Mouse (Mus musculus) midbrain, embryonic 12.5 days (tissue): Measurements from ENCODE around the gene Olfr1317. TPM values are rescaled to one million over a fixed set of nuclear protein-coding genes. Genes with fewer than 3 reads are reported as not detected.

ENCODE experiments used
- ATAC-seq: fragments of 200-750 bp; cut with Nextera tagmentation; 2 replicates; pipeline ENCODE4 v1.8.0; 2017; ENCODE audit warnings: low read depth, moderate TSS enrichment, moderate library complexity; ENCODE audit not compliant: low FRiP score
- H3K27ac ChIP-seq: fragments of 300-500 bp; sonication (generic); replicated peaks from 2 replicates; pipeline ENCODE4 v1.5.1; 2016; ENCODE audit warnings: mild to moderate bottlenecking
- H3K27me3 ChIP-seq: fragments of 300-500 bp; sonication (generic); 2 replicates; pipeline ENCODE4 v1.6.1; 2016; ENCODE audit warnings: mild to moderate bottlenecking
- H3K36me3 ChIP-seq: fragments of 300-500 bp; sonication (generic); 2 replicates; pipeline ENCODE4 v1.6.1; 2016
- H3K4me1 ChIP-seq: fragments of 300-500 bp; sonication (generic); 2 replicates; pipeline ENCODE4 v1.6.1; 2016
- H3K4me2 ChIP-seq: fragments of 300-500 bp; sonication (generic); replicated peaks from 2 replicates; pipeline ENCODE4 v1.6.1; 2016; ENCODE audit warnings: mild to moderate bottlenecking, moderate library complexity
- H3K4me3 ChIP-seq: fragments of 300-500 bp; sonication (generic); 2 replicates; pipeline ENCODE4 v1.5.1; 2016; ENCODE audit warnings: mild to moderate bottlenecking
- H3K9ac ChIP-seq: fragments of 300-500 bp; sonication (generic); replicated peaks from 2 replicates; pipeline ENCODE4 v1.6.1; 2016; ENCODE audit warnings: mild to moderate bottlenecking, moderate library complexity
- H3K9me3 ChIP-seq: fragments of 300-500 bp; sonication (generic); 2 replicates; pipeline ENCODE4 v1.6.1; 2016; ENCODE audit warnings: mild to moderate bottlenecking
- WGBS: fragments of 180-500 bp; shearing (Covaris S2); methylation state at CpG from one replicate; pipeline ENCODE4 v1.1.7; 2016; 5-methylcytosine and 5-hydroxymethylcytosine counted together
- polyA plus RNA-seq: library from polyadenylated mRNA; unstranded; fragments of >200 nt; fragmentation: Nextera tagmentation; extraction: Ambion mirVana; gene quantifications from 2 replicates; pipeline ENCODE4 v1.2.1, GENCODE M21; 2016

Gene Olfr1317
- polyA plus RNA-seq: not detected in 2 replicates

DNA sequence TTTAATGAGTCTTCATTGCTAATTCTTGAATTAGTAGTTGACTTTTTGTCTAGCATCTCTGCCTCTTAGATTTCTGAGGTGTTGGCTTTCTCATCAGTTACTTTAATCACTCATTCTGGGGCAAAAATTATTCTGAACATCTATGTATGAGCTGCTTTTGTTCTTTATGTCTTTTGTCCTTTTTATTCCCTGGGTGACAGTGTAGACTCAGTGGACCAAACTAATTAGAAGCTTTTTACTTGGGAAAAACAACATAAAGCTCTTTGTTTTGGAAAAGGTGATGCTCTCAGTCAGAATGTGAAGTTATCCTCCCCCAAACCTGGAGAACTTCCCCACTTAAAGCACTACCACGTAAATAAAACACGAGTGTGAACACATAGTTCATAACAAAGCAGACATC lies at the start of gene Olfr1317:
Gene Olfr1317 (plus strand): TSS at position 301 of the 400 bp plus-strand sequence.
- Histone ChIP-seq H3K27me3 (no peaks in the 10 kb centered on the region), H3K27ac (no peak within 1 kb of the TSS), H3K9ac (no peak within 1 kb of the TSS), H3K36me3 (no peaks in the 10 kb centered on the region), H3K9me3 (no peaks in the 10 kb centered on the region), H3K4me3 (no peak within 1 kb of the TSS), H3K4me2 (no peak within 1 kb of the TSS), H3K4me1 (no peaks in the 10 kb centered on the region)
- no peak for ATAC-seq
- WGBS: 82% methylated on average over 2 of the region's 2 CpGs

DNA sequence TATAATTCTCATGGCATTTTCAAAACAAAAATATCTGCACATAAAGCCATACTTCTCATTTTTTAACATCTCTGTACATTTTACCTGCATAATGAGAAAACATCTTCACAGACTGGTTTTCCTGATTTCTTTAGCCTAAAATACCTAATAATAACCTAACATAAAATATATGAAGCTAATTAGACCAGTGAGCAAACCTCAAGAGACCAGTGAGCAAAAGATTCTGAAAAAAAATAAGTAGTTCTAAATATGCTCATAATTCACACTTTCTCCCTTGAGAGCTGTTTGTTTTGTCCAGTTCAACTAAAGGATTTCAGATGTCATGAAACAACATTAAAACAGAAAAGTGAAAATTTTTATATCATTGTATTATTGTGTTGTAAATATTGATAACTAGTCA lies 43.4 kb upstream of the Olfr1317 start, which contains the start of gene Olfr1314:
Gene Olfr1314 (minus strand): TSS at position 101 of the 400 bp plus-strand sequence.
- no peaks in the 10 kb centered on the region for H3K4me1 ChIP-seq
- no peak for ATAC-seq
- H3K9me3 ChIP-seq: no peaks in the 10 kb centered on the region
- H3K27ac ChIP-seq: no peak within 1 kb of the TSS
- no peak within 1 kb of the TSS for H3K9ac ChIP-seq
- no peak within 1 kb of the TSS for H3K4me3 ChIP-seq
- H3K4me2 ChIP-seq: no peak within 1 kb of the TSS
- no peaks in the 10 kb centered on the region for H3K27me3 ChIP-seq
- H3K36me3 ChIP-seq: no peaks in the 10 kb centered on the region

DNA sequence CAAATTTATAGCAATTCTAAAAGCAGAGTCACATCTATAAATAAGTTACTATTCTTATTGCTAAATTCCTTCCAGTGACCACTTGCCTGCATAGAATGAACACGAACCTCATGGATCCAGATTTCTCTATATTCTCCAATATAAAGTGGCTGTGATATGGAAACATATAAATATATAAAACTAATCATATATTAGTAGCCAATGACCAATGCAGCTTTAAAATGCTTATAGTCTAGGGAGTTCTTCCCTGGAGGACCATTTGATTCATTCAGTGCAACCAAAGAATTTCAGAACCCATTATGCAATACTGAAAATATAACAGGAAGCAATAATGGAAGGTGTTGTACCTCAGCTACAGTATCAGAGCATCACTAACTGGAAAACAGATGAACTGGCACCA lies 24.8 kb upstream of the Olfr1317 start, which contains the start of gene Olfr1315-ps1:
Gene Olfr1315-ps1 (minus strand): TSS at position 101 of the 400 bp plus-strand sequence.
- no peaks in the 10 kb centered on the region for H3K27me3 ChIP-seq
- ATAC-seq: no peak
- H3K4me3 ChIP-seq: no peak within 1 kb of the TSS
- H3K27ac ChIP-seq: no peak within 1 kb of the TSS
- H3K36me3 ChIP-seq: no peaks in the 10 kb centered on the region
- no peaks in the 10 kb centered on the region for H3K9me3 ChIP-seq
- no peaks in the 10 kb centered on the region for H3K4me1 ChIP-seq
- 90% methylated on average over 1 of the region's 1 CpGs for WGBS
- H3K4me2 ChIP-seq: no peak within 1 kb of the TSS
- no peak within 1 kb of the TSS for H3K9ac ChIP-seq

DNA sequence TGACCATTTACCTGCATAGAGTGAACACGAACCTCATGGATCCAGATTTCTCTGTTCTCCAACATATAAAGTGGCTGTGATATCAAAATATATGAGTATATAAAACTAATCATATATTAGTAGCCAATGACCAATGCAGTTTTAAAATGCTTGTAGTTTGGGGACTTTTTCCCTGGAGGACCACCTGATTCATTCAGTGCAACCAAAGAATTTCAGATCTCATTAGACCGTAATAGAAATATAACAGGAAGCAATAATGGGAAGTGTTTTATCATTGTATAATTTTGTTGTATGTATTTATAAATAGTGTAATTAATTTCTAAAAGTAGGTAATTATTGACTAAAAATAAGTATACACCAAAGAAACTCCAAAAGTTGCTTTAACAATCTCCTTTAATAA lies 5.3 kb upstream of the Olfr1317 start, which contains the start of gene Olfr1316:
Gene Olfr1316 (minus strand): TSS at position 101 of the 400 bp plus-strand sequence.
- Histone ChIP-seq H3K36me3 (no peaks in the 10 kb centered on the region), H3K4me3 (no peak within 1 kb of the TSS), H3K4me2 (no peak within 1 kb of the TSS), H3K27ac (no peak within 1 kb of the TSS), H3K9me3 (no peaks in the 10 kb centered on the region), H3K27me3 (no peaks in the 10 kb centered on the region), H3K4me1 (no peaks in the 10 kb centered on the region), H3K9ac (no peak within 1 kb of the TSS)
- no peak for ATAC-seq
- 86% methylated on average over 2 of the region's 2 CpGs for WGBS

DNA sequence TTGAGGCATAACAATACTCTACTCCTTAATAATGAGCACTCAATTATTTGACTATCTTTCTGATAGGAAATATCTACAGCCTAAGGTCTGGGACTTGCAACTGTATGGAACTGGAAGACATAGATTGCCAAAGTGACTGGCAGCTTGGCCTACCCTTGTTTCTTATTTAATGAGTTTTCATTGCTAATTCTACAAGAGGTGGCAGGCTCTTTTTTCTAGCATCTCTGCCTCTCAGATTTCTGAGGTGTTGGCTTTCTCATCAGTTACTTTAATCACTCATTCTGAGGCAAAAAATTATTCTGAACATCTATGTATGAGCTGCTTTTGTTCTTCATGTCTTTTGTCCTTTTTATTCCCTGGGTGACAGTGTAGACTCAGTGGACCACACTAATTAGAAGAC lies 13.8 kb downstream of the Olfr1317 start, which contains the start of gene Olfr1318:
Gene Olfr1318 (plus strand): TSS at position 301 of the 400 bp plus-strand sequence.
- no peaks in the 10 kb centered on the region for H3K27me3 ChIP-seq
- ATAC-seq: no peak
- no peak within 1 kb of the TSS for H3K4me2 ChIP-seq

More for the DNA sequence above, 13.8 kb downstream of the Olfr1317 start, which contains the start of gene Olfr1318:
- Histone ChIP-seq H3K4me1 (no peaks in the 10 kb centered on the region), H3K4me3 (no peak within 1 kb of the TSS), H3K9ac (no peak within 1 kb of the TSS), H3K36me3 (no peaks in the 10 kb centered on the region), H3K27ac (no peak within 1 kb of the TSS), H3K9me3 (no peaks in the 10 kb centered on the region)

Other genes with a start within 250 kb of the Olfr1317 start
- gene Olfr1306, start 224.1 kb upstream of the Olfr1317 start, polyA plus RNA-seq: not detected in 2 replicates
- 0.01 TPM in 2 replicates for gene Olfr1307, start 190.9 kb upstream of the Olfr1317 start, polyA plus RNA-seq
- not detected in 2 replicates for gene Olfr1308, start 175.4 kb upstream of the Olfr1317 start, polyA plus RNA-seq
- gene Olfr1309, start 150.0 kb upstream of the Olfr1317 start, polyA plus RNA-seq: not detected in 2 replicates
- gene Olfr1310, start 127.6 kb upstream of the Olfr1317 start, polyA plus RNA-seq: not detected in 2 replicates
- not detected in 2 replicates for gene Olfr1311, start 115.9 kb upstream of the Olfr1317 start, polyA plus RNA-seq
- gene Olfr1312, start 90.1 kb upstream of the Olfr1317 start, polyA plus RNA-seq: not detected in 2 replicates
- not detected in 2 replicates for gene Olfr1313, start 62.5 kb upstream of the Olfr1317 start, polyA plus RNA-seq
- gene Olfr1314, start 43.5 kb upstream of the Olfr1317 start, polyA plus RNA-seq: not detected in 2 replicates
- gene Olfr1315-ps1, start 24.9 kb upstream of the Olfr1317 start, polyA plus RNA-seq: not detected in 2 replicates
- not detected in 2 replicates for gene Olfr1316, start 5.4 kb upstream of the Olfr1317 start, polyA plus RNA-seq
- not detected in 2 replicates for gene Olfr1318, start 13.9 kb downstream of the Olfr1317 start, polyA plus RNA-seq
- 11.9 and 13.1 TPM in 2 replicates for gene Lpcat4, start 99.1 kb downstream of the Olfr1317 start, polyA plus RNA-seq
- gene Nutm1, start 119.0 kb downstream of the Olfr1317 start, polyA plus RNA-seq: 0.08 TPM in 1 of 2 replicates, not detected in the other
- gene Nop10, start 121.6 kb downstream of the Olfr1317 start, polyA plus RNA-seq: 137 and 139 TPM in 2 replicates
- 18.7 and 19.3 TPM in 2 replicates for gene Slc12a6, start 125.5 kb downstream of the Olfr1317 start, polyA plus RNA-seq
- gene Gm21985, start 126.0 kb downstream of the Olfr1317 start, polyA plus RNA-seq: not detected in 2 replicates
- 112 and 114 TPM in 2 replicates for gene Emc4, start 227.7 kb downstream of the Olfr1317 start, polyA plus RNA-seq
- gene Katnbl1, start 238.9 kb downstream of the Olfr1317 start, polyA plus RNA-seq: 43.5 and 44.2 TPM in 2 replicates